19 mouse cellular contexts compared by ENCODE assay signal in genomic region chr2:48468895-48469294, GRCm38 (mm10).
"Had no signal": no experiment of that assay in that cellular context is flagged by ENCODE, and none has a peak within 500 bp of the region (broad histone marks: within the 10 kb centered on the region; RNA-seq: fewer than 3 reads in every experiment).

No protein-coding gene starts in this region.

- H3K27ac ChIP-seq: kidney, embryonic 15.5 days; liver, embryonic 12.5 days; liver, embryonic 15.5 days; lung, embryonic 15.5 days; midbrain, embryonic 10.5 days; midbrain, embryonic 13.5 days; neural tube, embryonic 13.5 days had no signal

- H3K4me3 ChIP-seq: kidney, embryonic 15.5 days; liver, embryonic 12.5 days; liver, embryonic 15.5 days; lung, embryonic 15.5 days; megakaryocyte, embryonic 14.5 days; midbrain, embryonic 10.5 days; midbrain, embryonic 13.5 days; myocyte; neural tube, embryonic 13.5 days had no signal

- H3K9me3 ChIP-seq: kidney, embryonic 15.5 days; liver, embryonic 12.5 days; liver, embryonic 15.5 days; lung, embryonic 15.5 days; megakaryocyte, embryonic 14.5 days; midbrain, embryonic 10.5 days; midbrain, embryonic 13.5 days; neural tube, embryonic 13.5 days had no signal

- H3K27me3 ChIP-seq: kidney, embryonic 15.5 days; liver, embryonic 12.5 days; liver, embryonic 15.5 days; lung, embryonic 15.5 days; megakaryocyte, embryonic 14.5 days; midbrain, embryonic 13.5 days; neural tube, embryonic 13.5 days had no signal

- H3K9ac ChIP-seq: kidney, embryonic 15.5 days; liver, embryonic 12.5 days; liver, embryonic 15.5 days; lung, embryonic 15.5 days; midbrain, embryonic 13.5 days; neural tube, embryonic 13.5 days had no signal

- DNase-seq: kidney, postnatal 10 days; kidney, postnatal 36 days; lung, adult 18-20 months; lung, postnatal 10 days; lung, postnatal 36 days; retina, postnatal 1 day; right cerebral cortex, postnatal 25 days; thymus, adult 2 months; thymus, postnatal 14 days; thymus, postnatal 4 days had no signal

- H3K4me1 ChIP-seq: kidney, embryonic 15.5 days; liver, embryonic 12.5 days; liver, embryonic 15.5 days; lung, embryonic 15.5 days; megakaryocyte, embryonic 14.5 days; midbrain, embryonic 10.5 days; midbrain, embryonic 13.5 days had no signal

- H3K36me3 ChIP-seq: kidney, embryonic 15.5 days; liver, embryonic 12.5 days; liver, embryonic 15.5 days; lung, embryonic 15.5 days; midbrain, embryonic 10.5 days; midbrain, embryonic 13.5 days; neural tube, embryonic 13.5 days had no signal
